Mouse (Mus musculus) embryonic facial prominence, embryonic 13.5 days (tissue): ENCODE data around the gene Tpm4. TPM values are rescaled to one million over a fixed set of nuclear protein-coding genes. Genes with fewer than 3 reads are reported as not detected.

Experiments
- ATAC-seq: fragments of 200-750 bp; cut with Nextera tagmentation; 2 replicates; pipeline ENCODE4 v1.8.0; 2017; ENCODE audit warnings: low read depth; ENCODE audit not compliant: insufficient number of reproducible peaks, insufficient read depth, low FRiP score, low TSS enrichment
- H3K27ac ChIP-seq: fragments of 300-500 bp; sonication (generic); 2 replicates; pipeline ENCODE4 v1.5.1; 2015; ENCODE audit warnings: moderate library complexity, mild to moderate bottlenecking, inconsistent platforms
- H3K27me3 ChIP-seq: fragments of 300-500 bp; sonication (generic); 2 replicates; pipeline ENCODE4 v1.6.1; 2015; ENCODE audit warnings: mild to moderate bottlenecking, inconsistent platforms
- H3K36me3 ChIP-seq: fragments of 300-500 bp; sonication (generic); 2 replicates; pipeline ENCODE4 v1.6.1; 2015; ENCODE audit warnings: mild to moderate bottlenecking, inconsistent platforms
- H3K4me1 ChIP-seq: fragments of 300-500 bp; sonication (generic); 2 replicates; pipeline ENCODE4 v1.6.1; 2015; ENCODE audit warnings: inconsistent platforms
- H3K4me2 ChIP-seq: fragments of 300-500 bp; sonication (generic); 2 replicates; pipeline ENCODE4 v1.6.1; 2015; ENCODE audit warnings: moderate library complexity, mild to moderate bottlenecking, inconsistent platforms
- H3K4me3 ChIP-seq: fragments of 300-500 bp; sonication (generic); 2 replicates; pipeline ENCODE4 v1.5.1; 2015; ENCODE audit warnings: mild to moderate bottlenecking, inconsistent platforms
- H3K9ac ChIP-seq: fragments of 300-500 bp; sonication (generic); 2 replicates; pipeline ENCODE4 v1.6.1; 2015; ENCODE audit warnings: mild to moderate bottlenecking, inconsistent platforms
- H3K9me3 ChIP-seq: fragments of 300-500 bp; sonication (generic); 2 replicates; pipeline ENCODE4 v1.6.1; 2016; ENCODE audit warnings: inconsistent platforms
- WGBS: fragments of 180-500 bp; shearing (Covaris S2); methylation state at CpG from one replicate; pipeline ENCODE4 v1.1.7; 2015; ENCODE audit warnings: mixed read lengths; 5-methylcytosine and 5-hydroxymethylcytosine counted together
- polyA plus RNA-seq: library from polyadenylated mRNA; unstranded; fragments of >200 nt; fragmentation: Nextera tagmentation; extraction: Ambion mirVana; gene quantifications from 2 replicates; pipeline ENCODE4 v1.2.1, GENCODE M21; 2015

Gene Tpm4
- polyA plus RNA-seq, 1 experiment from 2014 or later, result 622 TPM

DNA sequence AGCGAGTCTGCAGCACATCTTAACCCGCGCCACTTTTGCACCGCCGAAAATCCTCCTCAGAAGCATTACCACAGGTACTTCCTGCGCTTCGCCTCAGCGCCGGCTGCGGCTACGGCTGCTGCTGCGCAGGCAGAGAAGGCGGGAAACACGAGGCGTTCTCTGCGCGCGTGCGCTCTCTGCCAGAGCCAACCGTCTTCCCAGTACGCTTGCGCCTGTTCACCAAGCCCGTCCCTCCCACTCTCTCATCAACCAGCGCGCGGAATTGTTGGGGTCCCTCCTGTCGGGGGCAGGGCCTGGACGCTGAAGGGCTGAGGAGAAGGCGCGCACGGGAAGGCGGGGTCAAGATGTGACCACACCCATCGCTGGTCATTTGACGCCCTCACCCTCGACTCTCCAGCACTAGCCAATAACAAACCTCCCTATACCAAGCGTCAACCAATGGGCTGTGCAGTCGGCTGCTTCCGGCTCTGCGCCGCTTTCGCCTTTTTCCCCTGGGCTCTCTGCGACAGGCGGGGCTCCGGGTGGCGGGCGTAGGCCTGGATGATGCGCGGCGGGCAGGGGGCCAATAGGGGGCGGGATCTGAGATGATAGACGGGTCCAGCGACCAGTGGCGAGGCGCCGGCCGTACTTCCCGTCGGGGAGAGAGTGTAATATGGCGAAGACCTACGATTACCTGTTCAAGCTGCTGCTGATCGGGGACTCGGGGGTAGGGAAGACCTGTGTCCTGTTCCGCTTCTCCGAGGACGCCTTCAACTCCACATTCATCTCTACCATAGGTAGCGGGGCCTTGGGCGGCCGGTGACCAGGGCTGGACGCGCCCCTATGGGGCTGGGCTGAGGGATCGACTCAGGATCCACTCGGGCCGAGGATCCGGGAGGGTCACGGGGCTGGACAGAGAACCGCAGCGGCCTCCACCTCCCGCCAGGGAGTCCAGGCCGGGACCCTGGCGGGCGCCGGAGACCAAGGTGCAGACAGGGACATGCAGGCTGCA, 26.2 kb downstream of the Tpm4 start, which contains the start of gene Rab8a:
Gene Rab8a, plus strand, starts transcription at position 494 of the 991 bp plus-strand sequence.
- H3K4me1 ChIP-seq, result peaks cover 18% of the 10 kb centered on the region
- peak; percentile 100 for ATAC-seq
- peak within 1 kb of the TSS; percentile 71 for H3K4me2 ChIP-seq
- H3K9ac ChIP-seq, result peak within 1 kb of the TSS; percentile 97
- peak within 1 kb of the TSS; percentile 86 for H3K27ac ChIP-seq
- peaks cover 18% of the 10 kb centered on the region for H3K36me3 ChIP-seq
- under 1% methylated on average over 82 of the region's 82 CpGs for WGBS
- no peaks in the 10 kb centered on the region for H3K27me3 ChIP-seq
- H3K9me3 ChIP-seq, result no peaks in the 10 kb centered on the region
- H3K4me3 ChIP-seq, result peak within 1 kb of the TSS; percentile 96

DNA sequence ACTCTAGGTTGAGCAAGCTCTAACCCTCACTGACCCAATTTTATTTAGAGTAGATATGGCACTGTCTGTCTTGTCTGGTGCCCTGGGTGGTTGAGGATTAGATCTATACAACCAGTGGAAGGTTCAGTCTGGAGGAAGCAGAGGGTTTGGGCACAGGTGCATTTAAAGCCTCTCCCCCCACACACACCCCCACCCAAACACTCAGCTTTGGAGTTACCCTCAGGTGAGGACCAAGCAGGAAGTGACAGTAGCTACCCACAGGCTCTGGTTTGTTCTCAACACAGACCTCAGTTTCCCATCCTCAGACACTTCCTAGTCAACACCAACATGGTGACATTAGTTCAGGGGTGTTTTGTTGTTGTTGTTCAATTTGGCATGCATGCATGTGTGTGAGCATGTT, 28.0 kb downstream of the Tpm4 start:
- H3K36me3 ChIP-seq, result peaks cover 25% of the 10 kb centered on the region
- no peak overlapping the region for H3K27ac ChIP-seq
- peak overlapping the region; percentile 71; the same call in 1 of the 2 replicates for H3K4me2 ChIP-seq
- H3K9ac ChIP-seq, result no peak overlapping the region
- no peaks in the 10 kb centered on the region for H3K9me3 ChIP-seq
- peaks cover 18% of the 10 kb centered on the region for H3K4me1 ChIP-seq
- no peaks in the 10 kb centered on the region for H3K27me3 ChIP-seq
- H3K4me3 ChIP-seq, result no peak overlapping the region
- no peak for ATAC-seq

GRCm38 (mm10) chr8:72169098-72169668, 34.4 kb downstream of the Tpm4 start:
- 85% methylated on average over 3 of the region's 3 CpGs for WGBS
- ATAC-seq, result no peak
- Histone ChIP-seq H3K36me3 (peaks cover 80% of the 10 kb centered on the region), H3K27ac (no peak overlapping the region), H3K4me3 (no peak overlapping the region), H3K27me3 (no peaks in the 10 kb centered on the region), H3K9me3 (no peaks in the 10 kb centered on the region), H3K4me2 (no peak overlapping the region), H3K4me1 (no peaks in the 10 kb centered on the region), H3K9ac (no peak overlapping the region)

- Histone ChIP-seq H3K27ac (no peak overlapping the region), H3K4me2 (no peak overlapping the region), H3K4me3 (no peak overlapping the region), H3K9me3 (no peaks in the 10 kb centered on the region), H3K4me1 (no peaks in the 10 kb centered on the region), H3K27me3 (no peaks in the 10 kb centered on the region), H3K36me3 (peaks cover 80% of the 10 kb centered on the region), H3K9ac (no peak overlapping the region)
- WGBS, result 87% methylated on average over 3 of the region's 3 CpGs
- no peak for ATAC-seq
Observed at GRCm38 (mm10) chr8:72169681-72170249, 35.0 kb downstream of the Tpm4 start.

DNA sequence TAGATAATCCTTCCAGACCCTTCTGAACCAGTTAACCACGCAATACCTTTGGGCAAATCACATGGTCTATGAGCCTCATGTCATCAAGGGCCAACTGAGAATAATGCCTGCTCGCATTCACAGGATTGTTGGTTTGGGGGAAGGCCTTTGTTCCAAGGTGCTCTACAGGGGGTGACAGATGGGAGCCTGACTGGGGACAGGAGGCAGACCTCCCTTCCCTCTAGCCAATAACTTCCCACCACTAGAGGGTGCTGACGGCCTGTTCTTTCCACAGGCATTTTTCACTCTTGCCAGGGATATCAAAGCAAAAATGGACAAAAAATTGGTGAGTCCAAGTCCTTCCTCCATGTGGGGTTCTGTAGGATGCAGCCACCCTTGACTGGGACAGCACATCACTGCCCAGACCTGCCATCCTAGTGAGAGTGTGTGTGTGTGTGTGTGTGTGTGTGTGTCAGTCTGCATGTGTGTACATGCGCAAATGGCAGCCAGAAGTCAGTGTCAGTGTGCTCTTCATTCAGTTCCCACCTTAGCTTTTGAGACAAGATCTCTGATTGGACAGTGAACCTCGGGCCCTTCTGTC, 42.7 kb downstream of the Tpm4 start:
- Histone ChIP-seq H3K27me3 (no peaks in the 10 kb centered on the region), H3K4me3 (no peak overlapping the region), H3K9ac (no peak overlapping the region), H3K36me3 (peaks cover 92% of the 10 kb centered on the region), H3K4me2 (no peak overlapping the region), H3K27ac (no peak overlapping the region), H3K4me1 (no peaks in the 10 kb centered on the region), H3K9me3 (no peaks in the 10 kb centered on the region)
- no peak for ATAC-seq
- 63% methylated on average over 5 of the region's 5 CpGs for WGBS

- 92% methylated on average over 2 of the region's 2 CpGs for WGBS
- Histone ChIP-seq H3K9me3 (no peaks in the 10 kb centered on the region), H3K9ac (no peak overlapping the region), H3K4me3 (no peak overlapping the region), H3K36me3 (peaks cover 31% of the 10 kb centered on the region), H3K4me1 (no peaks in the 10 kb centered on the region), H3K27me3 (no peaks in the 10 kb centered on the region), H3K4me2 (no peak overlapping the region), H3K27ac (no peak overlapping the region)
- no peak for ATAC-seq
Observed at GRCm38 (mm10) chr8:72183554-72184202, 48.9 kb downstream of the Tpm4 start.

DNA sequence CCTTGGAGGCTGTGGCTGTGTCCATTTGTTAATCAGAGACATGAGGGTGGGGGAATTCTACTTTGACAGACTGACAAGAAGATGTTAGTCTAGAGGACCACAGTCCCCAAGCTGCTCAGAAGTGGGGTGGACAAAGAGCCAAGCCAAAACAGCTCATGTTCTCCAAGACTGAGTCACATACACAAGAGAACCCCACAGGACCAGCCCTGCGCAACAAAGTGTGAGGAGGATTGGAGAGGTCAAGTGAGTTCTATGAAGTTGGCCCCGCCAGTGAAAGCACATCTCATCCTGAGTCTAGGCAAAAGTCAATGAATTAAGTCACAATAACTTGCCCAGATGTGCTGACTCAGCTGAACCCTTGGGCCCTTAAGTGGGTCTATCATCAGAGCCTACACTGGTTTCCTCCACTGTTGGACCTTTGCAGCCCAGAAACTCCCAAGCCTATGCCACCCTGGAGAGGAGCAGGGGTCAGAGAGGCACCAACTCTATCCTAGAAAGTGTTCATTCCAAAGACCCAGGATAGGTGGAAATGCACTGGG, 53.1 kb downstream of the Tpm4 start:
- WGBS, result 91% methylated on average over 2 of the region's 2 CpGs
- Histone ChIP-seq H3K9ac (no peak overlapping the region), H3K4me3 (no peak overlapping the region), H3K27ac (no peak overlapping the region), H3K4me2 (no peak overlapping the region), H3K9me3 (no peaks in the 10 kb centered on the region), H3K4me1 (no peaks in the 10 kb centered on the region), H3K36me3 (no peaks in the 10 kb centered on the region), H3K27me3 (no peaks in the 10 kb centered on the region)
- ATAC-seq, result no peak

DNA sequence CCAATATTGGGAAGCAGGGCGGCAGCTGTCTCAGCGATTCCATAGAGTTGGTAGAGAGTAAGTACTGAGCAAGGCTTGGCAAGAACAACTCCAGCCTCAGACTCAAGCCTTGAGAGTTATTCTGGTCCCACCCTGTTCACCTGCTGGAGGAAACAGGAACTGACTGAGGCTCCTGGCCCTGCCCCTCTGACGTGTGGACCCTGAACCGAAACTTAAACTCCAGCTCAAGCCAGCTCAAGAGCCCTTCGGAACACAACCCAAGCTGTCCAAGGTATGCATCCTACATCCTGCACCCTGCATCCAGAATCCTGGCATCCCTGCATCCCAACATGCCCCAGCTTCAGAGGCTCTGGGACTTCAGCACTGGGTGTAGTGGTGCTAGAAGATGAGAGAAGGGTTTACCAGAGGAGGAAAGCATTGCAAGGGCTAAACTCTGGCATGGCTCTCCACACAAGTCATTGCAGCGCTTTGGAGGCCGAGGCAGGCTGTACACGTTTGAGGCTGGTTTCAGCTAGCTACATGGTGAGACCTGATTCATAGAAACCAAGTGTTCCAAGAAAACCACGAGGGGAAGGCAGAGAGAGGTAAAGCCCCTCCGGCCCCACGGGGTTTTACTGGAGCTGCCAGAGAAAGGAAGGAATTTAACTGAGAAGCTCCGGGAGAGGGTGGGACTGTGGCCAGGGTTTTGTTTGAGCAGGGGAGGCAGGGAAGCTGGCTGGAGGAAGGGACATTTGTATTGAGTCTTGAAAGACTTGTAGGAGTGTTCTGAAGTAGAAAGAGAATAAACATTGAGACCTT, 54.8 kb downstream of the Tpm4 start, which contains the start of gene Hsh2d:
Gene Hsh2d, plus strand, starts transcription at position 222 of the 798 bp plus-strand sequence.
- no peak for ATAC-seq
- 66% methylated on average over 12 of the region's 12 CpGs for WGBS
- Histone ChIP-seq H3K4me2 (no peak within 1 kb of the TSS), H3K36me3 (no peaks in the 10 kb centered on the region), H3K27me3 (no peaks in the 10 kb centered on the region), H3K9me3 (no peaks in the 10 kb centered on the region), H3K4me1 (no peaks in the 10 kb centered on the region), H3K9ac (no peak within 1 kb of the TSS), H3K4me3 (no peak within 1 kb of the TSS), H3K27ac (no peak within 1 kb of the TSS)

DNA sequence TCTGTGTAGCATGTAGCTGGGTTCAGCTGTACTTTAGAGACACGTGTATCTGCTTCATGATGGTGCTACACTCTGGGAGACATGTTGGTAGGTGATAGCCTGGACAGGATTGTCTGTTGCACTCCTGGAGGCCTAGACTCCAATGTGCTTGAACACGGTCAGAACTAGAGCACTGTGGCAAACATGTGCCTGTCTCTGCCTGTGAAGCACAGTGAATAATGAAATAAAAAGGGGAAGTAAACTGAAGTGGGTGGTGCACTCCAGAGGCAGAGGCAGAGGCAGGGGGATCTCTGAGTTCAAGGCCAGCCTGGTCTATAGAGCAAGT, 55.4 kb downstream of the Tpm4 start:
- Histone ChIP-seq H3K4me2 (no peak overlapping the region), H3K27ac (no peak overlapping the region), H3K27me3 (no peaks in the 10 kb centered on the region), H3K9ac (no peak overlapping the region), H3K36me3 (no peaks in the 10 kb centered on the region), H3K4me3 (no peak overlapping the region), H3K4me1 (no peaks in the 10 kb centered on the region), H3K9me3 (no peaks in the 10 kb centered on the region)
- no peak for ATAC-seq
- WGBS, result 85% methylated on average over 2 of the region's 2 CpGs

DNA sequence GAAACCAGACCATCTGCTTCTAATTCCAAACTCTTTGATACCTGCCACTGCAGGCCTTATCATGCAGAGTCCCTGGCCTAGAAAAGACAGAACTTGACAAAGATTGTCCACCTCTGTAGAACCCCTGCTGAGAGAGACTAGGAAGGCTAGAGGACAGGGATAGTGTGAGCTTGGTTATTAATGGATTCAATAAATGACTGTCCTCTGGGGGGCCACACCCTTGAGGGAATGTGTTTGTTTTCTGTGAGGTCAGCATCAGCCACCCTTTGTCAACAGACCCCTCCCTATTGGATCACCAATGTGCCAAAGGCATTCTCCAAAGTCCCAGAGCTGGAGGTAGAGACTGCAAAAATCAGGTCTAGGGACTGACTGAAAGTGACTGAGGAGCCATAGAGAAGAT, 57.3 kb downstream of the Tpm4 start:
- Histone ChIP-seq H3K4me2 (no peak overlapping the region), H3K9me3 (no peaks in the 10 kb centered on the region)

More for the DNA sequence above, 57.3 kb downstream of the Tpm4 start:
- no peak overlapping the region for H3K9ac ChIP-seq
- no peaks in the 10 kb centered on the region for H3K36me3 ChIP-seq
- no peaks in the 10 kb centered on the region for H3K4me1 ChIP-seq
- ATAC-seq, result no peak
- H3K27me3 ChIP-seq, result no peaks in the 10 kb centered on the region
- no peak overlapping the region for H3K4me3 ChIP-seq
- H3K27ac ChIP-seq, result no peak overlapping the region
